30 mouse cellular contexts compared by ENCODE assay signal in the genomic region with DNA sequence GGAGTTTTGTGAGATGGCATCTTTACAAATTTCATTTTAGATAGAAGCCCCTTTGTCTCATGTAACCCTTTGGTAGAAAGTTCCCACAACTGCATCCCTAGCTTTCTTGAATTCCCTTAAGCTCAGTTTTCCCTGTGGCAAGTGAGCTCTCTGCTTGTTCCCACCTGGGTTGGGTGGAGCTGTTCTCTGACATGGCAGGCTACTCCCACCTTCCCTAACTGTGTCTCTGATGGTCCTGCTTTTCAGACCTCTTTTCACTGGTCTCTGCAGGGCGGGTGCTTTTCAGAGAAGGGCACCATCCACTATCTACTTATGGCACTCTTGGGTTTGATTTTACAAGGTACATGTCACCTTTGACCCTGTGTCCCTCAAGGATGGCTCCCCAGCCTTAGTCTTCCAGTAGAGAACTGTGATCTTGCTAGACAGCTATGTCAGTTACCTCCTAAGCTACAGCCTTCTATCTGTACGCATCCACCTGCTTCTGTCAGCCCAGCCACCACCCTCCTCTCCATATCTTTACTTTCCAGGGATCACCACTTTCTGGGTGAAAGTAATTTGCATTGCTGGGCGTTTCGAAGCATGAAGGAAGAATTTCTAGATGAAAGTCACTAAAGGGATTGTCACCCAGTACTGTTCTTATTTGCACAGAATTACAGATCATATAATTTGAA.
DNase-seq lines count a peak whose midpoint lies in the region; ATAC-seq lines count a peak whose summit lies in the region.
"Had no signal": no experiment of that assay in that cellular context is flagged by ENCODE, and none has a peak within 500 bp of the region (broad histone marks: within the 10 kb centered on the region; RNA-seq: fewer than 3 reads in every experiment).

No protein-coding gene starts in this region.

- peak; percentile 83 for ATAC-seq in liver, embryonic 11.5 days (replicated peaks; ENCODE audit: low FRiP score)
- ATAC-seq in liver, embryonic 16.5 days (ENCODE audit: low read depth): peak; percentile 87
- ATAC-seq: CD4-positive, CD25-positive, alpha-beta regulatory T cell, adult 4 months; forebrain, embryonic 15.5 days; hindbrain, embryonic 16.5 days had no signal

- no peaks in the 10 kb centered on the region for H3K9me3 ChIP-seq in liver, embryonic 11.5 days (ENCODE audit: control insufficient read depth, low read length)
- H3K9me3 ChIP-seq in liver, embryonic 16.5 days (replicated peaks; ENCODE audit: control insufficient read depth, low read length): no peaks in the 10 kb centered on the region
- H3K9me3 ChIP-seq in midbrain, embryonic 10.5 days (replicated peaks): no peaks in the 10 kb centered on the region
- H3K9me3 ChIP-seq: forebrain, embryonic 10.5 days; forebrain, embryonic 15.5 days; hindbrain, embryonic 10.5 days; kidney, embryonic 15.5 days; limb, embryonic 13.5 days; neural tube, embryonic 12.5 days had no signal

- no peaks in the 10 kb centered on the region for H3K36me3 ChIP-seq in liver, embryonic 11.5 days (ENCODE audit: control insufficient read depth, insufficient read depth, low read length)
- no peaks in the 10 kb centered on the region for H3K36me3 ChIP-seq in liver, embryonic 16.5 days (ENCODE audit: control insufficient read depth, insufficient read depth)
- no peaks in the 10 kb centered on the region for H3K36me3 ChIP-seq in midbrain, embryonic 10.5 days
- H3K36me3 ChIP-seq: forebrain, embryonic 10.5 days; forebrain, embryonic 15.5 days; hindbrain, embryonic 10.5 days; kidney, embryonic 15.5 days; limb, embryonic 13.5 days; neural tube, embryonic 12.5 days had no signal

- no peaks in the 10 kb centered on the region for H3K27me3 ChIP-seq in liver, embryonic 11.5 days (replicated peaks; ENCODE audit: control insufficient read depth, insufficient read depth, low read length)
- no peaks in the 10 kb centered on the region for H3K27me3 ChIP-seq in liver, embryonic 16.5 days (ENCODE audit: control insufficient read depth, insufficient read depth, low read depth, low read length)
- no peaks in the 10 kb centered on the region for H3K27me3 ChIP-seq in midbrain, embryonic 10.5 days (ENCODE audit: low read depth, poor library complexity, severe bottlenecking)
- H3K27me3 ChIP-seq: forebrain, embryonic 15.5 days; kidney, embryonic 15.5 days; limb, embryonic 13.5 days; neural tube, embryonic 12.5 days had no signal

- H3K4me1 ChIP-seq in liver, embryonic 11.5 days (replicated peaks; ENCODE audit: control insufficient read depth, insufficient read depth, low read length): no peaks in the 10 kb centered on the region
- no peaks in the 10 kb centered on the region for H3K4me1 ChIP-seq in liver, embryonic 16.5 days (ENCODE audit: control insufficient read depth, low read depth, low read length)
- H3K4me1 ChIP-seq in midbrain, embryonic 10.5 days: peaks cover 6% of the 10 kb centered on the region
- H3K4me1 ChIP-seq: forebrain, embryonic 15.5 days; neural tube, embryonic 12.5 days had no signal

- H3K27ac ChIP-seq in liver, embryonic 11.5 days (ENCODE audit: low read depth, low read length): no peak overlapping the region
- H3K27ac ChIP-seq in liver, embryonic 16.5 days (ENCODE audit: low read length): no peak overlapping the region
- no peak overlapping the region for H3K27ac ChIP-seq in midbrain, embryonic 10.5 days (replicated peaks)
- H3K27ac ChIP-seq: forebrain, embryonic 10.5 days; forebrain, embryonic 15.5 days; hindbrain, embryonic 10.5 days; kidney, embryonic 15.5 days; layer of hippocampus, adult 2 months; left cerebral cortex, adult 2 months; limb, embryonic 13.5 days; macrophage; neural tube, embryonic 12.5 days had no signal

- no peak overlapping the region for H3K4me3 ChIP-seq in liver, embryonic 11.5 days (ENCODE audit: low read depth, low read length)
- no peak overlapping the region for H3K4me3 ChIP-seq in liver, embryonic 16.5 days (ENCODE audit: low read depth, low read length)
- H3K4me3 ChIP-seq in midbrain, embryonic 10.5 days: no peak overlapping the region
- H3K4me3 ChIP-seq: forebrain, embryonic 10.5 days; forebrain, embryonic 15.5 days; hindbrain, embryonic 10.5 days; kidney, embryonic 15.5 days; layer of hippocampus, adult 2 months; left cerebral cortex, adult 2 months; limb, embryonic 13.5 days; myocyte; neural tube, embryonic 12.5 days had no signal

- DNase-seq in c-Kit-positive CD71-positive TER-119-positive erythroid progenitor cells, embryonic 14.5 days (ENCODE audit: low spot score): peak; percentile 33
- no peak for DNase-seq in liver, embryonic 11.5 days (ENCODE audit: low spot score)
- DNase-seq in adrenal gland, postnatal 14 days: no peak
- DNase-seq in cerebellum, postnatal 25 days: no peak
- DNase-seq in kidney, postnatal 36 days: no peak
- DNase-seq in midbrain, embryonic 10.5 days (ENCODE audit: low spot score): no peak
- DNase-seq: cerebellum, adult 18-20 months; cerebellum, postnatal 14 days; gastrocnemius, postnatal 14 days; heart, postnatal 14 days; kidney, adult 18-20 months; kidney, postnatal 25 days; lung, adult 2 months; lung, postnatal 10 days; thymus, adult 2 months; thymus, postnatal 36 days had no signal

- H3K9ac ChIP-seq in liver, embryonic 11.5 days (ENCODE audit: low read depth, low read length): no peak overlapping the region
- no peak overlapping the region for H3K9ac ChIP-seq in liver, embryonic 16.5 days (ENCODE audit: low read depth, low read length)
- H3K9ac ChIP-seq: forebrain, embryonic 15.5 days; kidney, embryonic 15.5 days; limb, embryonic 13.5 days; neural tube, embryonic 12.5 days had no signal

- no peak overlapping the region for H3K4me2 ChIP-seq in liver, embryonic 11.5 days
- no peak overlapping the region for H3K4me2 ChIP-seq in liver, embryonic 16.5 days (ENCODE audit: low read depth, low read length)
- H3K4me2 ChIP-seq: forebrain, embryonic 15.5 days; kidney, embryonic 15.5 days; limb, embryonic 13.5 days; midbrain, embryonic 11.5 days; neural tube, embryonic 12.5 days had no signal

- 61% methylated on average over 4 of the region's 4 CpGs for WGBS in liver, embryonic 11.5 days
- WGBS in liver, embryonic 16.5 days (ENCODE audit: insufficient replicate concordance): 44% methylated on average over 4 of the region's 4 CpGs
- 85% methylated on average over 4 of the region's 4 CpGs for WGBS in midbrain, embryonic 10.5 days
